Mouse (Mus musculus) right cerebral cortex, adult 18-20 months (tissue): Measurements from ENCODE around the gene Clybl.

Experiments
- DNase-seq: peaks from one replicate; pipeline ENCODE4 v3.0.0; 2022; ENCODE audit warnings: mixed read lengths

Gene Clybl

DNA sequence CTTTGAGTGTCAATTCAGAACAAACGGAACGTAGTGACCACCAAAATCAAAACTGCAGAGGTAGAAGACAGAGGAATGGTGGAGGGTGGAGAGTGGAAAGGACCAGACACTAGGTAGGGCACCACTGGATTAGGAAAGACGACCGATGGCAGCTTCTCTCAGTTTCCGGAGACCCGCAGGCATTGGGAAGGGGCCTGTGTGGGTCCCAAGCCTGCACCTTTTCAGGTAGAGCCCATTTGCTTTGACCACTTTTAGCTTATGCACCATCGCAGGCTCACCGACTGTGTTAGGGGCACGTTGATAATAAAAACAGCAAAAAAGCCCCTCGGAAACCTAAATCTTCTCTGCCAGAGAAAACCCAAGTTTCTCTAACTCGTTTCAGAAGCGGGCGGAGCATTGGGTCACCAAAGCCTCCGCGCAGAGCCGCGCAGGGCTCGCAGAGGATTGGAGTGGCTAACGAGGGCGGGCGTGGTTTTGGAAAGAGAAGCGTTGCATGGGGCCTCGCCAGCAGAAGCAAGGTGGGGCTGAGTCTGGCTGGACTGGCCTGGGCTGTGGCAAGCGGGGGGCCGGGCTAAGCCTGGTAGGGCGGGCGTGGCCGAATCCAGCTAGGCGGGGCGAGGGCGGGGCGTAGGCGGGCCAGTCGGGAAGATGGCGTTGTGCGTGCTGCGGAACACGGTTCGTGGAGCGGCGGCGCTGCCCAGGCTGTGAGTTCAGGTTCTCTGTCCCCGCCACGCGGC, at the start of gene Clybl:
Gene Clybl, plus strand, starts transcription at position 627 of the 737 bp plus-strand sequence.
- DNase-seq: peak; percentile 93

DNA sequence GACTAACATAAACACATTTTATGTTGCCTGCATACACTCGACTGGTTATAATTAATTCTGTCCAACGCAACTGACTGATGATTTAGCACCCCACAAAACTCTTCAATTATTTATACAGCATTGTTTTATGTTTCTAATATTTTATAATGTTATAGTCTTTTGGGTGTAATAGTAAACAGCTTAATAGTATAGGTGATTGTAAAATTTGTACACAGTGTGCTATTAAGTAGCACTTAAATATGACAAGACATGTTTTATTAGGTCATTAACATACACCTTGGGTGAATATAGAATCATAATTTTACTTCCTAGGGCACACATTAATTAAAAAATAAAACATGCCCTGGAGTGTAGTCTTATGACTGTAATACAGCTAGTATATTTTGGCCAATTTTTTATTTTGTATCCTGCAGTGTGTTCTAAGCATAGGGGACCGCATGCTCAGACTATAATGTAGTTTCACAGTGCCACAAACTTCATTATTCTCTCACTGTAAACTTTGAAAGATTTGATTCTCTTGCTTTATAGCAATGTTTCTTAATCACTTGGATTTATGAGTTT, 45.1 kb upstream of the Clybl start:
- no peak for DNase-seq

DNA sequence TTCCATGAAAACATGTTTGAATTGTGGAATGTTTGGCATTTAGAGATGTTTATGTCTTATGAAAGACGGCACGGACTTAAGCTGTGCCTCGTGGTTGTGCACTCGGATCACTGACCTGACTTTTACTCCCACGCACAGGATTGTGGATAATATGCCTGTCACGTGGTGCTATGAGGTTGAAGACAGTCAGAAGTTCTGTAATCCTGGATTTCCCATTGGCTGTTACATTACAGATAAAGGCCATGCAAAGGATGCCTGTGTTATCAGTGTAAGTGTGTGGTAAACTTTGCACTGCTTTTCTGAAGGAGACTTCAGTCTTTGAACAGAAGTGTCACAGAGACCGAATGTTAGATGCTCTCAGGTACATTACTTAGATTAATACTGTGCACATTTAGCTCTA, 44.3 kb upstream of the Clybl start:
- DNase-seq: no peak

DNA sequence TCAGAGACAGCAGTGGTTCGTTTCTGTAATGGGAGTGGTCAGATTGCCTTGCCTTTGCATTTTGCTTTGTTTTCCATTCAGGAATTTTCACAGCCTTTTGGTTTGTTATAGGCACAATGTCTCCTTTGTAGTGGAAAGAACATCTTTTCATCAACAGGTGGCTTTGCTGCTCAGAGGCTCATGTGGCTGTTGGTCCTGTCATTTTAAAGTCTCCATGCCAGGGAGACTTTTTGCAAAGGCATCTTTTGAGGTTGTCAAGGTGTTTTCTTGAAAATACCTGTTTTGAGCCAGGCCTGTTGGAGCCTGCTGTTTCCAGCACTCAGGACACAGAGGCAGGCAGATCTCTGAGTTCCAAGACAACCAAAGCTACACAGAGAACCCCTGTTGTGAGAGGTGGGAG, 41.4 kb upstream of the Clybl start:
- DNase-seq: no peak

DNA sequence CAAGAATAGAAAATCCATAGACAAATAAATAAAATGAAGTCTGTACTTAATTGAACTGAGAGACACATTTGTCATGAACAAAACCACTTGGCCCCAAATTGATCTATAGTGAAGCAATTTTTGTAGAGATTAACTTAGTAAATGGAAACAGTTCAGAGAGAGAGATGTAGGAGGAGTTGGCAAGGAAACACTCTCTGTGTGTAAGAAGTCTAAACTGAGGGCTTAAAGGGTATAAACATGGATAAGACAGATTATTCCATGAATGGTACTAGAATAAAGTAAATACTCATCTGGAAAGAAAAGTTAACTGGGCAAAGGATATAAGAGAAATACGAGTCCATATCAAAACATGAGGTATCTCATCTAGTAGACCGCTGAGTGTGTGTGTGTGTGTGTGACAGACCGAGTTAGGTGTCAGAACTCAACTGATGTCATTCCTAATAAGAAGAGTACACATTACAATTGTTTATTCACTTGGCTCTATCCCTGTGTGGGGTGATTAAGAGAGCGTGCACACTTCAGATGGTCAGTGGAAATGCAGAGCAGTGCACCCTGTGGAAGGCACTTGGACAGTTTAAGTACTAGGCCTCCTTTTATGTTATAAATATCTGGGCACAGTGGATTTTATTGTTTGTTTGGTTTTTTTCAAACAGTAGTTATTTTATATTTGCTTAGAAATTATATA, 37.8 kb upstream of the Clybl start:
- no peak for DNase-seq

DNA sequence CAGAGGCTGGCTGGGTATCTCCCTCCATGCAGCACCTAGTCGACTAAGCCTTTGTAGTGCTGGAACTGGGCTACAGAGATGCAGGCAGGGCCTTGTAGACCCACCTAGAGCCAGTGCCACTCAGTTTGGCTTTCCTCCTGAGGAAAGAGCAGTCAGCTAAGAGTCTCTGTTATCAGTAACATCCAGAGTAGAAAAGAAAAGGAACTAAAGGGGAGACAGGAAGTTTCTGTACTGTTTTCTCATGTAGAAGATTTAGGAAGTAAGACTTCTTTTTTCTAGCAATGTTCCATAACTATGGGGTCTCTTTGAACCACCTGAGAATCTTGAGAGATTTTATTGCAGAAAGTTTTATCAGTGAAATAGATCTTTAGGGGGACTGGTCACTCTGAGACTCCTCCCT, 36.1 kb upstream of the Clybl start:
- DNase-seq: no peak

DNA sequence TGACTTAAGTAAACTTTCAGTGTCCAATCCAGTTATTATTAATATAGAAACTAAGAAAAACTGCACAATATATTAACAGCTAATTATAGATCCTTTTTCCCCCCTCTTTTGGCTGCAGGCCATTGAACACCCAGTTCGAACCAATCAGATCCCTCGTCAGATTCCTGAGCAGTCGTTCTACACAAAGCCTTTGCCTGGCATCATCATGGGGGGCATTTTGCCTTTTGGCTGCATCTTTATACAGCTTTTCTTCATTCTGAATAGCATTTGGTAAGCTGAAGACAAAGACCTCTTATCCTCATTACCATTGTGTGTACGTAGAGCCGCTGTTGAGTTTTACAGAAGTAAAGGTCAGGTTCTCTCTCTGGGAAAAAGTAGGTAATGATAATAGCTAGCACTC, 30.9 kb upstream of the Clybl start:
- no peak for DNase-seq

DNA sequence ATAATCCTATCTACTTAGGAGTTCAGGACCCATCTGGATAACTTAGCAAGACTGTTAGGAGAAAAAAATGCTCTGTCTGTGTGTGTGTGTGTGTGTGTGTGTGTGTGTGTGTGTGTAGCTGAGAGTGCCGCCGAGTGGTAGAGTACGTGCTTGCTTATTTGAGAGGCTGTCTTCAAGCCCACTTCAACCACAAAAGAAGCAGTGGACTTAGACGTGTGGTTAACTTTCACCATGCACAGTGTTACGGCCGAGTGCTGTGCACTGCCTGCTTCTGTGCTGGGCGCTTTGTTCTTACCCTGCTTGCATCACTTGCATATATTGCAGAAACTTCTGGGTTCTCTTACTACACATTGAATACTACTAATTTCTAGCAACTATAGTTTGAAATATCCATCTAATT, 23.8 kb upstream of the Clybl start:
- DNase-seq: no peak

DNA sequence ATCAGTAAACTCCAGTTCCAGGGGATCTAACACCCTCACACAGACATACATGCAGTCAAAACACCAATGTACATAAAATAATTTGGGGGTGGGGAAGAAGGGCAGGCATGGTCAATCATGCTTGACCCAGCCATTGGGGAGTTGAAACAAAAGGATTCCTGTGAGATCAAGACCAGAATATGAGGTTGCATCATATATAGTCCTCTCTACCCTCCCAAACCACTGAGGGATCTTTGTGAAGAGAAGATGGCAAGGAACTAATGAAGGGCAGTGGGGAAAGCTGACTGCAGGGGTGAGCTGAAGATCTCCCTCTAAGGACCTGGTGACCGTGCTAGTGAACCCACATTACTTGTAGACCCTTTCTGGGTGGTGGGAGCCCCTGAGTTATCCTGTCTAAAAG, 20.6 kb upstream of the Clybl start:
- DNase-seq: no peak

DNA sequence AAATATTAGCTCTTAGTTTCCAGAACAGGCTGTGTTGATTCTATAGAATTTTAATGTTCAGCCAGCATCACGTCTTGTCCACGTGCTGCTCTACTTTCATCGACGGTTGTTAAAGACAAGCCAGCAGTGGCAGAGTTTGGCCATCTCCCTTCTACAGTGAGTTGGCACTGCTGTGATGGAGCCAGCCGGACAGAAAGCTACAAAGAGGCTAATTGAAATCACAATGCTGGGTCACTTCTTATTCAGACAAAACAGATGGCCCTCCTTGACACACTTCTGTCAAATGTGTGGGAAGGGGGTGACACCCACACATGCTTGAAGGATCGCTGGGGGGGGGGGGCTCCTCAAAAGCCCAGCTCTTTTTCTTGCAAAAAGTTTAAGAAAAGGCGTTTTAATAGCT, 12.6 kb upstream of the Clybl start:
- DNase-seq: no peak

DNA sequence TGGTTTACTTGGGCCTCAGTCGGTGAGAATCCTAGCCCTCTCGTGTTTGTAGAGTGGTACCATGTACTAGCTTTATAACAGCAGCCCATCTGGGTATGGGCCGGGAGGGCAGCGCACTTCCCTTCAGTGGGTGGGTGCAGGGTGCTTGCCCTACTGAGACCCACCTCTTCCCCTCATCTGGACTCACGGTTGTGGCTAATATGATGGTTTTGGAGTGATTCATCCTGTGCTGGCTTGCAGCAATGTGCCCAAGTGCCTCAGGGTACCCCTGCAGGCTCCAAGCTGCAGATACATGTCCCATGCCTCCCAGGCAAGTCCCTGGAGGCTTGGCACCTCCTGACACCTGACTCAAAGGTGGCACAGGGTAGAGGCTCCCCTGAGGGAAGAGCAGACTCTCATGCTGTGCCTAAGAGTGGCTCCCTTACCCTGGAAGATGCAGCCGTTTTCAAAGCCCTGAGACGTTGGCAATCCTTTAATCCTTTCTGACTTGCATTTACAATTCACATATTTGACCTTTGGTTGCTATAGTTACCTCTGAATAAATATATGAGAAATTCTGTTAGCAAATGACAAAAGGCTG, 11.2 kb upstream of the Clybl start:
- DNase-seq: no peak

DNA sequence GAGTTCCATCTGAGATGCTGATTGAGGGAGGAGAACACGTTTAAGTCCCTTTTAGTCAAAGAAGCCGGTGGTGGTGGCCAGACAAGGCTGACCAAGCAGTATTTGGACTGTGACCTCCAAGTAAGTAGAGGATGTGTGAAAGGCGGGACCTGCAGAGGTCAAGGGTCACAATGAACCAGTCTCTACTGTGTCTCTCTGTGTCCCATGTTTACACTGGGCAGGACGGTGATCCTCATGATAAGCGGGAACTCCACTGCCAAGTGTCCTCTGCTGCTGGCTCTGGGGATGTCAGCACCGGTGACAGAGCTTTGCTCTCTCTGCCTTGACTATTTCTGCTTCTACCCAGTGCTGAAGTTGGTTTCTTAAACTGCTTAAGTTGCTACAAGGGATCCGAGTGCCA, 10.5 kb upstream of the Clybl start:
- no peak for DNase-seq

DNA sequence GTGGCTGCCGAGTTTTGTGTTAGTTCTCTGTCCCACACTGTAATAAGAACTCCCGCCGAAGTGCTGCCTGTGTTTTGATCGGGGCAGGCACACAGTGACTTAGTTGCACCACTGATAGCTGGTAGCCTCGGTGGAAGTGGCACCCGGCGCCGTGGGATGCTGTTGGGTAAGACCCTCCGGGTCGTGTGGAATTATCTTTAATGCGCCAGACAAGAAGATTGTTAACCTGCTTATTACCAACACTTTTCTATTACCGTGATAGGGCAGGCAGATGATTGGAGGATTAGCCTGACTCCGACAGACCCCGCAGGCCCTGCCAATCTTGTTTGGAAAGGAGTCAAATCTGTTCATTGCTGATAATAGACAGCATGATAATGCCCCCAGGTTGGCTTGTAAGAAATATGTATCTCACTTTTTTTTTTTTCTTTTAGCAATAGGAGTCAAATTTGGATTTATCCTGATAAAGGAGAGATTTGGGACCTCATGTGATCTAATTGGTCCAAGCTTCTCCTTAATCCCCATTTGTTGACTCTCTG, 5.2 kb upstream of the Clybl start:
- no peak for DNase-seq

DNA sequence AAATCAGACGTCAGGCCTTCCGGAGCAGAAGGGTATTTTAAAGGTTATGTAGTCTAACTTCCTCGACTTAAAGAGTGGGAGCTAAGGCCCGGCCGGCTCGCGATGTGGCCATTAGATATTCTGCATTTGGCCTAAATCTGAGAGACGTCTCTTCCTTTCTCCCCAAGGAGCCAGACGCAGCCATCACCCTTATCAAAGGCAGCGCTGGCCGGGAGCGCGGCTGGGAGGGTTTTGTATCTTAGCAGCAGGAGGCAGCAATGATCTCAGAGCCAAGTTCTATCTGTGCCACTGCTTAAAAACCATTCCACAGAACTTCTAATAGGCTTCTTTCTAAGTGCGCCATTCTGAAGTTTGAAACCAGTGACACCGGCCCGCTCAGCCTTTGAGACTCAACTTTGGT, 2.2 kb upstream of the Clybl start:
- DNase-seq: no peak

DNA sequence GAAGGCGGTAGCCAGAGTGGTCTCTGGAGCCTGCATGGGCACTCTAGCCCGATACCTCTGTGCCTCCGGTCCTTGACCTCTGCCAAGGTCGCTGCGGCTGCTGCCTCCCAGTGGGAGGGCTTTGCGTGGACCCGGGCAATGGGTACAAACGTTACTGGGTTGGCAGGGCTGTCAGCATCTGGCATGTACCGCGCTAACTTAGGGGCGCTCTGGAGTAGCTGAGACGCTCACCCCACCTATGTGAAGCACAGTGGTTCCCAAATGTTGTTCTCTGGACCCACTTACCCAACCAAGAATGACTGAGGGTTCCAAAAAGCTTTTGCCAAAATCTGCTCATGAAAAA, 282 bp downstream of the Clybl start:
- DNase-seq: no peak

DNA sequence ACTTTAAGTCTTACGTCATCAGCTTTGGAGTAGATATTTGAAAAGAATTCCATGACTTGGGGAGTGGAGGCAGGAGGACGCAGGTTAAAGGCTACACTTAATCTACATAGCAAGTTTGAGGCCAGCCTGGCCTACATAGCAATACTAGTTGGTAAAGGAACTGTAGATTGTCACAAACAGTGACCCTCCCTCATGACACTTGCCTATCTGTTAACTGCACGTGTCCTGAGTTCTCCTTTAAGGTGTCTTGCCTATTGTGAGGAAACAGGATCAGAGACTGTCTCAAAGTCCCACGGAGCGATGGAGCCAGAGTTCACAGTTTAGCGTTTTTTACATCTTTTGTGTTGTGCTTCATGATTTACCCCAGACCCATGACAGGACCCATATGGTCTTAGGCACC, 716 bp downstream of the Clybl start:
- DNase-seq: no peak

DNA sequence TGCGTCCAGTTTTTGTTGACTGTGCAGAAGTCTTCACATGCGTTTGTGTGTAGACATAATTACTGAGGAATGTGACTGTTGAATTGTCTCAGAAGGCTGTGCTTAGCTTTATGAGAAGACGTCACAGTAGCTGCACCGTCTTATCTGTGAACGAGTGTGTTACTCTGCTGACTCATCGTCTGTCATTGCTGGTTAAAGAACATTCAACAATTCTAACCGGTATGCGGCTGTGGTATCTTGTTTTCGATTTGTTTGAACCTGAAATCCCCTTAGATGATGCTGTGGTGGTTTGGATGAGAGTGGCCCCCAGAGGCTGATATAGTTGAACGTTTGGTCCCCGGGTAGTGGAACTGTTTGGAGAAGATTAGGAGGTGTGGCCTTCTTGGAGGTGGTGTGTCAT, 2.5 kb downstream of the Clybl start:
- DNase-seq: no peak

DNA sequence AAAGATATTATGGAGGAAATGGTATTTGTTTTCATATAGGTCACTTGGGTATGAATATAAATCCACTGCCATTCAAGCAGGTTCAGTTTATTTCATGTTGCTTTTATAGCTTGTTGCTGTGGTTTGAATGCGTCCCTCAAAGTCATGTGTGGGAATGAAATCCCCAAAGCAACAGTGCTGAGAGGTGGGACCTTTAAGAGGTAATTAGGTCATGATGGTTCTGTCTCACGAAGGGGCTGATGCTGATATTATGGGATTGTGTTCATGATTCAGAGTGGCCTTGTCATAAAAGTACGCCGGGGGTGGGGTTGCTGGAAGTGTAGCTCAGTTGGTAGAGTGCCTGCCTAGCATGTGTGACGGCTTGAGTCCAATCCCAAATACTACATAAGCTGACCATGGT, 6.7 kb downstream of the Clybl start:
- DNase-seq: no peak

DNA sequence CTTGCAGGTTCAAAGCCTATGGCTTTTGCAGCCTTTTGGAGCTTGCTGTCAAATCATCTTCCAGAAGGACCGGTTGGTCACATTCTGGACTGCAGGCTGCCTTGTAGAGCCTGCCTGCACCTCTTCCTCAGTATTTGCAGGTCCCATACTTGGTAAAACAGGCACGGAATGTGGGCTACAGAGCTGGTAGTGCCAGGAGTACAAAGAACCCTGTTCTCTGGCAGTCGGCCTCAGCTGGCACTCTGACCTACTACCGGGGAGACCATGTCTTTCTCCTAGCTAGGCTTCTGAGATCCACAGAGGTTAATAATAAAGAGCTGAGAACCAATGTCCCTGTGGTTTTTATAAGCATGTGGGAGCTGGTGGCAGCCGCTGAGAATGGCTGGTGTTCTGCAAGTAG, 8.4 kb downstream of the Clybl start:
- no peak for DNase-seq

DNA sequence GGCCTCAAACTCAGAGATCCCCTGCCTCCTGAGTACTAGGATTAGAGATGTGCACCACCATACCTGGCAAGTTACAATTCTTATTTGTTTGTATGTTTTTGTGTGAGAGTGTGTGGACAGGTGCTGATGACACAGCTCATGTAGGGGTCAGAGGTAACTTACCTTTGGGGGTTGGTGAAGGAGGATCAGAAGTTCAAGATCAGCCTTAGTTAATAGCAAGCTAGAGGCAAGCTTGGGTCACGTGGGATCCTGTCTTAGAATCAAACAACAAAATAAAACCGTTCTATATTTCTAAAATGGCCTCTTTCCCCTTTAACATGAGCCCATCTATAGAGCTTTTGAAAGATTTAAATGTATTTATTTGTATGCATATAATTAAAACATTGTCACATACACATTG, 9.0 kb downstream of the Clybl start:
- no peak for DNase-seq

DNA sequence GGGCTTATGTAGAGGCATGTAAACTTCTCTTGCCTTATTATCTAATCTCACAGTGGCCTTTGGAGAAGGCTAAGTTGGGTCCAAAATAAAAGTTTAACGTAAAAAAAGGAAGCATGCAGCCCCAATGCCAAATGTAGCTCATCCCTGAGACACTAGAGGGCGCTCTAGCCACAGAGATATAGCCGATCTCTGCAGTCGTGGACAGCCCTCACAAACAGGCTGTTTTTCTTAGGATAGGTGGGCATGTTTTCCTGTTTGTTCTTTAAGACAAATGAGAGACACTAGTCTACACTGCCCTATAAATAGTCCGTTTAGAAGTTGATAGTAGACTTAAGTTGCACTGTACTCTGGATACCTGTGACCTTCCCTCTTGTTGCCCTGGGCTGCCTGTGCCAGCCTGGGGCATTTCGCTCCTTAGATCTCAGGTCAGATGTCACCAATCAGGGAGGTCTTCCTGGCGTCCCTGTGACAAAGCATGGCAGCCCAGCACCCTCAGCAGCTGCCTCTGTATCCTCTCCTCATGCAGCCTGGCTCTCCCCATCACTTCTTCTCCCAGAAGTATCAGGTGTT, 9.5 kb downstream of the Clybl start:
- peak; percentile 48 for DNase-seq

DNA sequence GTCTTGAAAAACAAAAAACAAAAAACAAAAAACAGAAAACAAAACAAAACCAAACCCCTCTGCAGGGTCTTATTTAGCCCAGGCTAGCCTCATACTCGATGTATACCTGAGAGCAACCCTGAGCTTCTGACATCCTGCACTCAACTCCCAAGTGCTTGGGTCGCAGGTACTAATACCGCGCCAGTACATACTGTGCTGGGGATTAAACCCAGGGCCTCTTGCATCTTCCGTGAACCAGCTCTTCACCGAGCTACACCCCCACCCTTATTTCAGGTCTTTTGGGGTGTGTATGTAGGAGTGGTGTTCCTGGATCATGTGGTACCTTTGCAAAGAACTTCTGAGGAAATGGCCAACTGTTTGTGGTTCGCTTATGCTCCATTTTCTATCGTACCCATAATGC, 13.1 kb downstream of the Clybl start:
- no peak for DNase-seq

DNA sequence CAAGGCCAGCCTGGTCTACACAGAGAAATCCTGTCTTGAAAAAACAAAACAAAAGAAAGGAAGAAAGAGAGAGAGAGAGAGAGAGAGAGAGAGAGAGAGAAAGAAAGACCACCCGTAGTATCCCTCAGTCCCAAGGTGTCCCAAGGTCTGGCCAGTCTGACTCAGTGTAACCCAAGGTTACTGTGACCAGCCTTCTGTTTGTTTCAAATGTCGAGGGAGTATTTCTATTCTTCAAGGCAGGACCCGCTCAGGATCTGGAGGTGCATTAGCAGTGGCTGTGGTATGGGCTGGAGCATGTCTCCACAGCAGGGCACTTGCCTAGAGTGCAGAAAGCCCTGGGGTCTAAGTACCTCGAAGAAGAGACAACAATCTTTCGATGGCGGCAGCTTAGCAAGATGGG, 15.3 kb downstream of the Clybl start:
- DNase-seq: no peak
